Mouse (Mus musculus): ENCODE data around the gene Csrp2. TPM values are rescaled to one million over a fixed set of nuclear protein-coding genes. Genes with fewer than 3 reads are reported as not detected.

The Csrp2 gene
- polyA plus RNA-seq, 1 experiment from 2014 or later, result 158 TPM

Other genes starting within 250 kb of the Csrp2 start
- gene E2f7, start 174.3 kb upstream of the Csrp2 start, polyA plus RNA-seq (2014; fragmentation: Nextera tagmentation; extraction: Ambion mirVana), result 23.6 and 32.4 TPM in 2 replicates
- 18.2 and 33.5 TPM in 2 replicates for gene Zdhhc17, start 90.4 kb downstream of the Csrp2 start, polyA plus RNA-seq (2014; fragmentation: Nextera tagmentation; extraction: Ambion mirVana)
- gene Osbpl8, start 245.0 kb downstream of the Csrp2 start, polyA plus RNA-seq (2014; fragmentation: Nextera tagmentation; extraction: Ambion mirVana), result 5.5 and 9.6 TPM in 2 replicates

Data from kidney, embryonic 14.5 days (tissue).